Mouse (Mus musculus): ENCODE measurements at regions not wholly inside any gene's neighbourhood (a gene's known extent, or its start where the extent isn't known, plus 50 kb on each side); places are given as distances from the start of the nearest gene placed in this dataset.

GRCm38 (mm10) chr9:31706688-31707087 lies 206.6 kb downstream of the Barx2 start:
- H3K9ac ChIP-seq (ENCODE audit: low read depth, low read length), result no peak overlapping the region
- no peaks in the 10 kb centered on the region for H3K36me3 ChIP-seq (ENCODE audit: insufficient read depth, low read length)
- H3K9me3 ChIP-seq (replicated peaks; ENCODE audit: low read length), result no peaks in the 10 kb centered on the region
- no peaks in the 10 kb centered on the region for H3K27me3 ChIP-seq (ENCODE audit: insufficient read depth, low read length)
- 0 out of 2 replicates have a peak, but pooled peaks cover 3% of the 10 kb centered on the region for H3K4me1 ChIP-seq (replicated peaks; ENCODE audit: insufficient read depth, low read length)
- no peak for ATAC-seq (replicated peaks; ENCODE audit: low FRiP score, low read depth)
- H3K4me2 ChIP-seq (ENCODE audit: low read length), result no peak overlapping the region
- 69% methylated on average over 6 of the region's 7 CpGs for WGBS
- TF ChIP-seq CTCF (IDR thresholded peaks at IDR 0.05; ENCODE audit: low read depth), result no peak
- no peak for DNase-seq (ENCODE audit: low spot score)
- H3K27ac ChIP-seq, result no peak overlapping the region
- no peak overlapping the region for H3K4me3 ChIP-seq (replicated peaks; ENCODE audit: low read depth, low read length)

GRCm38 (mm10) chr9:31690921-31691475 lies 222.3 kb downstream of the Barx2 start:
- 61% methylated on average over 7 of the region's 7 CpGs for WGBS
- DNase-seq (ENCODE audit: low spot score) (no peak), ATAC-seq (replicated peaks; ENCODE audit: low FRiP score, low read depth) (no peak)
- Histone ChIP-seq H3K27me3 (ENCODE audit: insufficient read depth, low read length) (no peaks in the 10 kb centered on the region), H3K36me3 (ENCODE audit: insufficient read depth, low read length) (no peaks in the 10 kb centered on the region), H3K9ac (ENCODE audit: low read depth, low read length) (no peak overlapping the region), H3K27ac (no peak overlapping the region), H3K9me3 (replicated peaks; ENCODE audit: low read length) (no peaks in the 10 kb centered on the region), H3K4me2 (ENCODE audit: low read length) (no peak overlapping the region), H3K4me3 (replicated peaks; ENCODE audit: low read depth, low read length) (no peak overlapping the region), H3K4me1 (replicated peaks; ENCODE audit: insufficient read depth, low read length) (peaks cover 13% of the 10 kb centered on the region)
- TF ChIP-seq CTCF (IDR thresholded peaks at IDR 0.05; ENCODE audit: low read depth), result no peak

- H3K4me1 ChIP-seq (replicated peaks; ENCODE audit: insufficient read depth, low read length), result peaks cover 26% of the 10 kb centered on the region
- H3K9ac ChIP-seq (ENCODE audit: low read depth, low read length), result no peak overlapping the region
- DNase-seq (ENCODE audit: low spot score), result no peak
- H3K4me2 ChIP-seq (ENCODE audit: low read length), result peak overlapping the region; percentile 50
- no peak for ATAC-seq (replicated peaks; ENCODE audit: low FRiP score, low read depth)
- 0 out of 2 replicates have a peak overlapping the region, but pooled peaks have one; percentile 13 for H3K4me3 ChIP-seq (replicated peaks; ENCODE audit: low read depth, low read length)
- no peaks in the 10 kb centered on the region for H3K36me3 ChIP-seq (ENCODE audit: insufficient read depth, low read length)
- WGBS, result 0% methylated on average over 3 of the region's 3 CpGs
- H3K27me3 ChIP-seq (ENCODE audit: insufficient read depth, low read length), result no peaks in the 10 kb centered on the region
- TF ChIP-seq CTCF (IDR thresholded peaks at IDR 0.05; ENCODE audit: low read depth), result no peak
- H3K9me3 ChIP-seq (replicated peaks; ENCODE audit: low read length), result no peaks in the 10 kb centered on the region
- H3K27ac ChIP-seq, result peak overlapping the region; percentile 64; the same call in 1 of the 2 replicates
These were observed 224.1 kb upstream of the Tmem45b start for GRCm38 (mm10) chr9:31688398-31688705.

GRCm38 (mm10) chr9:31687686-31688397 lies 223.6 kb upstream of the Tmem45b start:
- DNase-seq (ENCODE audit: low spot score) (peak; percentile 86), ATAC-seq (replicated peaks; ENCODE audit: low FRiP score, low read depth) (peak; percentile 25; the same call in 1 of the 2 replicates)
- Histone ChIP-seq H3K27me3 (ENCODE audit: insufficient read depth, low read length) (no peaks in the 10 kb centered on the region), H3K9me3 (replicated peaks; ENCODE audit: low read length) (no peaks in the 10 kb centered on the region), H3K4me3 (replicated peaks; ENCODE audit: low read depth, low read length) (0 out of 2 replicates have a peak overlapping the region, but pooled peaks have one; percentile 13), H3K36me3 (ENCODE audit: insufficient read depth, low read length) (no peaks in the 10 kb centered on the region), H3K4me1 (replicated peaks; ENCODE audit: insufficient read depth, low read length) (peaks cover 29% of the 10 kb centered on the region), H3K9ac (ENCODE audit: low read depth, low read length) (no peak overlapping the region), H3K4me2 (ENCODE audit: low read length) (peak overlapping the region; percentile 50), H3K27ac (peak overlapping the region; percentile 64)
- TF ChIP-seq CTCF (IDR thresholded peaks at IDR 0.05; ENCODE audit: low read depth), result no peak
- 11% methylated on average over 17 of the region's 17 CpGs for WGBS

- H3K36me3 ChIP-seq (ENCODE audit: insufficient read depth, low read length), result no peaks in the 10 kb centered on the region
- H3K9me3 ChIP-seq (replicated peaks; ENCODE audit: low read length), result no peaks in the 10 kb centered on the region
- peaks cover 29% of the 10 kb centered on the region for H3K4me1 ChIP-seq (replicated peaks; ENCODE audit: insufficient read depth, low read length)
- DNase-seq (ENCODE audit: low spot score) (no peak), ATAC-seq (replicated peaks; ENCODE audit: low FRiP score, low read depth) (no peak)
- TF ChIP-seq CTCF (IDR thresholded peaks at IDR 0.05; ENCODE audit: low read depth), result no peak
- no peak overlapping the region for H3K9ac ChIP-seq (ENCODE audit: low read depth, low read length)
- no peak overlapping the region for H3K4me2 ChIP-seq (ENCODE audit: low read length)
- H3K27ac ChIP-seq, result no peak overlapping the region
- WGBS, result 72% methylated on average over 5 of the region's 5 CpGs
- H3K4me3 ChIP-seq (replicated peaks; ENCODE audit: low read depth, low read length), result no peak overlapping the region
- no peaks in the 10 kb centered on the region for H3K27me3 ChIP-seq (ENCODE audit: insufficient read depth, low read length)
These were observed 222.2 kb upstream of the Tmem45b start for GRCm38 (mm10) chr9:31686466-31686865.

- Histone ChIP-seq H3K27me3 (ENCODE audit: insufficient read depth, low read length) (no peaks in the 10 kb centered on the region), H3K4me1 (replicated peaks; ENCODE audit: insufficient read depth, low read length) (peaks cover 29% of the 10 kb centered on the region), H3K4me2 (ENCODE audit: low read length) (no peak overlapping the region), H3K27ac (0 out of 2 replicates have a peak overlapping the region, but pooled peaks have one; percentile 25), H3K9me3 (replicated peaks; ENCODE audit: low read length) (no peaks in the 10 kb centered on the region), H3K4me3 (replicated peaks; ENCODE audit: low read depth, low read length) (no peak overlapping the region), H3K36me3 (ENCODE audit: insufficient read depth, low read length) (no peaks in the 10 kb centered on the region), H3K9ac (ENCODE audit: low read depth, low read length) (no peak overlapping the region)
- 52% methylated on average over 8 of the region's 8 CpGs for WGBS
- no peak; the same call in 1 of the 2 replicates for ATAC-seq (replicated peaks; ENCODE audit: low FRiP score, low read depth)
- TF ChIP-seq CTCF (IDR thresholded peaks at IDR 0.05; ENCODE audit: low read depth), result no peak
- peak; percentile 56 for DNase-seq (ENCODE audit: low spot score)
These were observed 220.5 kb upstream of the Tmem45b start for GRCm38 (mm10) chr9:31684812-31685188.

Data from kidney, postnatal 0 days (tissue).